Mouse (Mus musculus) B cell, adult 2 months (primary cell): ENCODE measurements around the gene Fut7.

ENCODE experiments used
- DNase-seq, 2 experiments: peaks; one replicate each; pipeline ENCODE4 v3.0.0; 2022

Fut7 gene

GRCm38 (mm10) chr2:25460551-25461309, 37.7 kb downstream of the Fut7 start, which contains the start of gene Paxx:
Gene Paxx (minus strand): TSS chr2:25461094.
- peak; percentile 92 to 94 for DNase-seq

- DNase-seq = no peak
These were observed 38.3 kb downstream of the Fut7 start for GRCm38 (mm10) chr2:25461407-25461806.

GRCm38 (mm10) chr2:25463630-25464029, 40.6 kb downstream of the Fut7 start:
- no peak for DNase-seq

- no peak for DNase-seq
These were observed 42.2 kb downstream of the Fut7 start for GRCm38 (mm10) chr2:25465256-25465655.

- peak; percentile 79 to 82 for DNase-seq
These were observed 43.0 kb downstream of the Fut7 start for GRCm38 (mm10) chr2:25465816-25466635.

- no peak for DNase-seq
These were observed 44.7 kb downstream of the Fut7 start for GRCm38 (mm10) chr2:25467606-25468303.

GRCm38 (mm10) chr2:25468962-25469915, 46.2 kb downstream of the Fut7 start:
- no peak for DNase-seq

GRCm38 (mm10) chr2:25469969-25470368, 46.9 kb downstream of the Fut7 start, which contains the start of gene Ptgds:
Gene Ptgds (minus strand): TSS chr2:25470046.
- DNase-seq = no peak

GRCm38 (mm10) chr2:25472550-25472949, 49.5 kb downstream of the Fut7 start:
- no peak for DNase-seq
